Mouse (Mus musculus): ENCODE measurements around the gene Gm45713. TPM values are rescaled to one million over a fixed set of nuclear protein-coding genes. Genes with fewer than 3 reads are reported as not detected.

The Gm45713 gene
- total and polyA plus RNA-seq, 3 experiments = 3.9 TPM; not detected in 2

DNA sequence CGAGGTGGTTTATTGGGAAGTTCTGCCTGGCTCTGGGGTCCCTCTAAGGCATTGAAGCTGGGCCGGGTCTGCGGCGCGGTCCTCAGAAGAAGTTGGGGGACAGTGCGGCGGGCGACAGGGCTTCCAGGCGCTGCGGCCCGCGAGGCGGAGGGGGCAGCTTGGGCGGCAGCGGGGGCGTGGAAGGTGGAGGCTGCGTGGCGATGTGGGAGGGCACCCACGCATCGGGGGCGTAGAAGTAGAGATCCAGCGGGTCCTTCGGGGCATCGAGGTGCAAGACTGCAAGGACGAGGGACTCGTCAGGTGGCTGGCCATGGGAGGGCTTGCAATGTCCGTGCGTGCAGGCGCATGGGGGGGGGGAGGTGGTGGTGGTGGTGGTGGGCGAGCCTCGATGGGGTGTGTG, 40.3 kb upstream of the Gm45713 start:
- no peaks in the 10 kb centered on the region for H3K79me2 ChIP-seq (ENCODE audit: control insufficient read depth, insufficient read depth, low read length, poor library complexity)
- DNase-seq (ENCODE audit: low read depth, low spot score) = no peak
- no peaks in the 10 kb centered on the region for H3K9me3 ChIP-seq (replicated peaks; ENCODE audit: insufficient read depth, low read length)
- no peak overlapping the region for H3K4me3 ChIP-seq (ENCODE audit: control insufficient read depth in 1 of 2, insufficient read depth in 1 of 2, low read depth in 2 of 2, low read length in 2 of 2)
- H3K27me3 ChIP-seq (ENCODE audit: control insufficient read depth in 1 of 2, insufficient read depth in 2 of 2, low read length in 2 of 2) = no peaks in the 10 kb centered on the region
- H3K4me1 ChIP-seq (ENCODE audit: control insufficient read depth in 1 of 2, insufficient read depth in 2 of 2, low read length in 2 of 2) = no peaks in the 10 kb centered on the region
- H3K27ac ChIP-seq (ENCODE audit: control insufficient read depth, low read depth, low read length) = no peak overlapping the region
- TF ChIP-seq TAL1 (IDR thresholded peaks at IDR 0.05; ENCODE audit: low read length) (no peak), ZKSCAN1 (IDR thresholded peaks at IDR 0.05; ENCODE audit: low read depth, low read length) (no peak), MAZ (IDR thresholded peaks at IDR 0.05; ENCODE audit: low read depth, low read length) (no peak), SMC3 (IDR thresholded peaks at IDR 0.05; ENCODE audit: low read depth, low read length) (no peak), ZNF384 (IDR thresholded peaks at IDR 0.05; ENCODE audit: low read depth, low read length) (no peak), ZC3H11A (IDR thresholded peaks at IDR 0.05; ENCODE audit: low read depth, low read length) (no peak), KAT2A (conservative IDR thresholded peaks at IDR 0.05; ENCODE audit: low read depth, low read length) (no peak), MYB (IDR thresholded peaks at IDR 0.05; ENCODE audit: low read depth, low read length) (no peak), POLR2AphosphoS2 (IDR thresholded peaks at IDR 0.05; ENCODE audit: low read length) (no peak), MYC (IDR thresholded peaks at IDR 0.05; ENCODE audit: low read depth, low read length) (no peak), POLR2AphosphoS5 (IDR thresholded peaks at IDR 0.05; ENCODE audit: borderline replicate concordance, low read depth, low read length) (no peak), GATA1 (IDR thresholded peaks at IDR 0.05; ENCODE audit: low read depth, low read length) (no peak), GABPA (IDR thresholded peaks at IDR 0.05; ENCODE audit: low read depth, low read length) (no peak), NRF1 (IDR thresholded peaks at IDR 0.05; ENCODE audit: insufficient read depth, low read depth, low read length, poor library complexity, severe bottlenecking) (no peak), E2F4 (IDR thresholded peaks at IDR 0.05; ENCODE audit: borderline replicate concordance, low read depth, low read length) (no peak), MAX (IDR thresholded peaks at IDR 0.05; ENCODE audit: low read length) (no peak), ELF1 (IDR thresholded peaks at IDR 0.05; ENCODE audit: low read depth, low read length) (no peak)
- no peak overlapping the region for H3K9ac ChIP-seq (ENCODE audit: control insufficient read depth, low read depth, low read length, poor library complexity, severe bottlenecking)
- H3K36me3 ChIP-seq (ENCODE audit: control insufficient read depth in 1 of 2, insufficient read depth in 2 of 2, low read length in 2 of 2) = no peaks in the 10 kb centered on the region

DNA sequence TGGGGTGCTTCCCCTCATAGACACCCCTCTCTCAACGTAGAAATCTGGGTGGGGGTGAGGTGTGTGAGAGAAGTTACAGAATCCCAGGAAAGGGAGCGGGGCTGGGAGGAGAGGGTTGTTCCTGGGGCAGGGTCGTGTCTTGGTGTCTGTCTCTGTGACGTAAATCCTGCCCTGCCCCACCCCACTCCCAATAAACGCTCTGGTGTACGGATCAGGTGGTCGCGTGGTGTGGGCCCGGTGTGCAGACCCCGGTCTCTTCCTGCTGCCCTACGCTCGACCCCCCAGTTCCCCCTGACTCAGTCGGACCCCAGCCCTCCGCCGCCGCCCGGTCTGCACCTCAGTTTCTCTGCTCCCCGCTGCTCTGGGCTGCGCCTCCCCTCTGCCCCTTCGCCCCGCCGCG, 39.9 kb upstream of the Gm45713 start:
- H3K9ac ChIP-seq (ENCODE audit: control insufficient read depth, low read depth, low read length, poor library complexity, severe bottlenecking) = no peak overlapping the region
- no peak for DNase-seq (ENCODE audit: low read depth, low spot score)
- no peaks in the 10 kb centered on the region for H3K36me3 ChIP-seq (ENCODE audit: control insufficient read depth in 1 of 2, insufficient read depth in 2 of 2, low read length in 2 of 2)
- H3K9me3 ChIP-seq (replicated peaks; ENCODE audit: insufficient read depth, low read length) = no peaks in the 10 kb centered on the region
- H3K4me1 ChIP-seq (ENCODE audit: control insufficient read depth in 1 of 2, insufficient read depth in 2 of 2, low read length in 2 of 2) = no peaks in the 10 kb centered on the region
- no peaks in the 10 kb centered on the region for H3K79me2 ChIP-seq (ENCODE audit: control insufficient read depth, insufficient read depth, low read length, poor library complexity)
- H3K4me3 ChIP-seq (ENCODE audit: control insufficient read depth in 1 of 2, insufficient read depth in 1 of 2, low read depth in 2 of 2, low read length in 2 of 2) = no peak overlapping the region
- H3K27me3 ChIP-seq (ENCODE audit: control insufficient read depth in 1 of 2, insufficient read depth in 2 of 2, low read length in 2 of 2) = no peaks in the 10 kb centered on the region
- TF ChIP-seq USF2 (IDR thresholded peaks at IDR 0.05; ENCODE audit: borderline replicate concordance in 1 of 2, insufficient read depth in 1 of 2, low read depth in 1 of 2, low read length in 2 of 2) = no peak
- no peak overlapping the region for H3K27ac ChIP-seq (ENCODE audit: control insufficient read depth, low read depth, low read length)

Measured in MEL (cell line).